Mouse (Mus musculus) cerebellum, adult 2 months (tissue): ENCODE measurements around the gene Tmem183a.

ENCODE experiments used
- CTCF ChIP-seq: fragments of 200-500 bp; IDR thresholded peaks from 2 replicates; pipeline ENCODE4 v1.5.1; 2011; ENCODE audit warnings: low read depth, mild to moderate bottlenecking, control low read depth, low read length, moderate library complexity, borderline replicate concordance; ENCODE audit not compliant: insufficient read depth
- POLR2A ChIP-seq: fragments of 200-500 bp; IDR thresholded peaks from 2 replicates; pipeline ENCODE4 v1.6.1; 2011; ENCODE audit warnings: low read length, control low read depth, borderline replicate concordance; ENCODE audit not compliant: insufficient read depth

DNA sequence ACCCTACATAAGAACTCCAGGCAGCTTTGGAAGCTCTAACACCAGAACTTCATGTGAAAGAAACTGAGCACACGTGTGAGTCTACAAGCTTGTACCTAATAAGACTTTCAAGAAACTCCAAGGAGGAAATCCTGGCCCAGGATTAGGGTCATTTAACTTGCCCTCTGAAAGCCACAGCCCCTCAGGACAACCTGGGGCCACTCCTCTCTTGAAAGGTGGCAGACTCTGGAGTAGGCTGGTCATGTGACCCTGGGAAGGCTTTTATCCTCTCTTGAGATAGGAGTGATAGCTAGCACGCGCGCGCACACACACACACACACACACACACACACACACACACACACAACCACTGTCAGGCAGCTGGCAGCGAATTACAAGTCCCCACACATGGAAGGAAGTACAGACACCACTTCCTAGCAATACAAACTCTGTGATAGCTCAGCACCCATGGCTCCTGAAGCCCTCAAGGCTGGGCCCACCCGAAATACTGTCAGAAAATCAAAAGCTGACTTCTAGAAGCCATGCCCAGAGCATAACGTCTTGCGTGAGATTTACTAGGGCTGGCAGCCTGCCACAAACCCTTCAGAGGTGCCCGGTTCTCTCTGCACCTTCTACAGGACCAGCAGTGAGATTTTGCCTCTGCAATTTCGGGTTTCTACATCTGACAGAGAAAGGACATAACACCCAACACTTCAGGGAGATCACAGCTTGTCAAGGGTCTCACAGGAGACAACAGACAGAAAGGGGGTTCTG lies 24.6 kb downstream of the Tmem183a start:
- TF ChIP-seq CTCF (no peak), POLR2A (no peak)
